Mouse (Mus musculus) mouse trophoblast stem cell (cell line): ENCODE results near the gene Fcgr3.
"Not testable (repeated sequence)": the region's sequence is repeated elsewhere in the genome, so short reads cannot be mapped to it uniquely, and the experiment has no call there.

Source experiments
- in situ Hi-C, 2 experiments: fragments of 300-500 bp; cut with MseI, MboI; formaldehyde crosslinking; loops; 2 replicates in 1 of 2; 3 replicates in 1 of 2; pipeline ENCODE4 v1.15.1; 2025

Fcgr3 gene

DNA sequence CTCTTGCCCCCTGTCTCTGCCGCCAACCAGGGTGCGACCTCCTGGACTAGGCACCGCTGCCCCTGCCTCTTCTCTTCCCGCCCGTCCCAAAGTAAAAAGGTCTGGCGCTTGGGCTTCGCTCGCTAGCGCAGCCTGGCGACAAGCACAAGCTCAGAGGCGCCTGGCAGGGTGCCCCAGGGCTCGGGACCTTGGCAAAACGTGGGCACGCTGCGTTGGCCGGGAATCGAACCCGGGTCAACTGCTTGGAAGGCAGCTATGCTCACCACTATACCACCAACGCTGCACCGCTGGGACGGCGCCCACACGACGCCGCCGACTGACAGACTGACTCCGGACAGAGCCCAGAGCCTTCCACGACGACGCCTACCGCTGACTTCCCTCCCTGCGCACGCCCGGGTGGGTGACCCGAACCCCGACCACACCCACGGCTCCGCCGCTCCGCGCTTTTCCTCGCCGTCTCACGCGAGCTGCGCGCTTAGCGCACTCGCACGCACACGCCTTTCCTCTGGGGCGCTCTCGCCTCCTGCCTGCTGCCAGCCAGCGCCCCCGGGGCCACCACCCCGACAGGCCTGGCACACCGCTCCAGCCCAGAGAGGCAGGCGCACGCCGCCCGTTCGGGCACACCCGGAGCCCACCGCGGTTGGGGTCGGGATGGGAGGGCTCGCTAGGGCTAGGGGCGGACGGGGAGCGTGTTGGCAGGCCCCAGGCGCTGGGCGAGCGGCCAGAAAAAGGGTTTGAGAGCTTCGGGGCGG is at the start of gene Fcgr3:
TSS of gene Fcgr3 (minus strand) at position 445 of the 752 bp plus-strand sequence.
- in situ Hi-C loops, result not testable (repeated sequence)

DNA sequence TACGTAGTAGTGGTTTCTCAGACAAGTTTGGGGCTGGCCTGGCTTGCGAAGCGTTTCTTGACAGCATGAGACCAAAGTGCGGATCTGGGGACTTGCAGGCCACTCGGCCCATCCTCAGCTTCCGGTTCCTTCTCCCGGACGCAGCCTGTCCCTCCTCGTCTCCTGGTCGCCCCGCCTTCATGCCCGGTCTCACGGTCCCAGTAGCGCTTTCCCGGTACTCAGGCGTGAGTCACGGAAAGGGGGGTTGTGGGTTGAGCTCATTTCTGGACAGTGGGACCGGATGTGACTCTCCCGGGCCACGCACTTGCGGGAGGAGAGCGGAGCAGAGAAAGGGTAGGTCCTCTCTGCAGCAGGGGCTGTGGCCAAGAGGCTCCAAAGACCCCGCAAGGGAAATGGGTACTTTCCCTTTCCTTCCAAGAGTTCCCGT is 49.2 kb upstream of the Fcgr3 start, which contains the start of gene Cfap126:
TSS of gene Cfap126 (plus strand) at position 46 of the 427 bp plus-strand sequence.
- in situ Hi-C loops, result loop anchor here (10.0 kb wide), 2 partner anchors 111 to 141 kb away; partner anchors contain the start of genes Adamts4 (in 1 of the 2), Apoa2 (in 1 of the 2), Ndufs2 (in 1 of the 2) and Tomm40l (in 1 of the 2)

DNA sequence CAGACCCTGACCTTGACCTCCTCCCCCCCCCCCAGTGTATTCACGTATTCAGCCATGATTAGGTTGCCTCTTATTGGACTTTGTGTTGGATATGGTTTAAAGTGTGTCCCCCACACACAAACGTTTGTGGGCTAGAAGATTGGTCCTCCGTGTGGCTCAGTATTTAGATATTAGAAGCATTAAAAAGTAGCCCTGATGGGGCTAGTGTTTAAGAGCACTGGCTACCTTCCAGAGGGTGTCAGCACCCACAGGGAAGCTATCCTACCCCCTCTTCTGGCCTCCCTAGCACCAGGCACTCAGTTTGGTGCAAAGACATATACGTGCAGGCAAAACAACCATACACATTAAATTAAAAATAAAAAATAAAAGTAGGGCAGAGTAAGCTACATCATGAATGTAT is 48.3 kb upstream of the Fcgr3 start:
- in situ Hi-C loops, result loop anchor here (10.0 kb wide), 2 partner anchors 112 to 142 kb away; partner anchors contain the start of genes Adamts4 (in 1 of the 2), Apoa2 (in 1 of the 2), Ndufs2 (in 1 of the 2) and Tomm40l (in 1 of the 2)

DNA sequence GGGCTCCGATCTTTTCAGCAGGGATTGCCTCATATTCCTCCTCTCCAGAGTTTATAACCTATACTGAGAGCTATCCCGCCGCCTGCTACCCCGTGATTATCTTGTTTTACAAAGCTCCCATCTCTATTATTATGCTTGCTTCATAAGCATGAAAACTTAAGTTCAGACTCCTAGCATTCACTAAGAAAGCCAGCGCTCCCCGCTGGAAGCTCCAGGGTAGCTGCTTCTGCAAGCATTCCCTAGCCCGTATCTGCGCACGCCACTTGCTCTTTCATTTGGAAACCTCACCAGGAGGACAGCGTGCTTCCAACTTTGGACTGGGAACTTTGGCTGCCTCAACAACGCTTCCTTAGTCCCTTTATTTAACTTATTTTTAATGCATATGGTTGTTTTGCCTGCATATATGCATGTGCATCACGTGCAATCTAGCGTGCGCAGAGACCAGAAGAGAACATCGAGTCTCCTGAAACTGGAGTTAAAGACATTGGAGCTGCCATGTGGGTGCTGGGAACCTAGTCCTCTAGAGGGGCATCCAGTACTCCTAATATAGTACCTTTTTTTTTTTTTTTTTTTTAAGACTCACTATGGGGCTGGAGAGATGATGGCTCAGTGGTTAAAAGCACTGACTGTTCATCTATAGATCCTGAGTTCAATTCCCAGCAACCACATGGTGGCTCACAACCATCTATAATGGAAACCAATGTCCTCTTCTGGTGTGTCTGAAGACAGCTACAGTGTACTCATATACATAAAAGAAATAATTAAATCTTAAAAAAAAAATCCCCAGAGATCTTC is 47.2 kb upstream of the Fcgr3 start:
- in situ Hi-C loops, result loop anchor here (10.0 kb wide), 2 partner anchors 113 to 143 kb away; partner anchors contain the start of genes Adamts4 (in 1 of the 2), Apoa2 (in 1 of the 2), Ndufs2 (in 1 of the 2) and Tomm40l (in 1 of the 2)

DNA sequence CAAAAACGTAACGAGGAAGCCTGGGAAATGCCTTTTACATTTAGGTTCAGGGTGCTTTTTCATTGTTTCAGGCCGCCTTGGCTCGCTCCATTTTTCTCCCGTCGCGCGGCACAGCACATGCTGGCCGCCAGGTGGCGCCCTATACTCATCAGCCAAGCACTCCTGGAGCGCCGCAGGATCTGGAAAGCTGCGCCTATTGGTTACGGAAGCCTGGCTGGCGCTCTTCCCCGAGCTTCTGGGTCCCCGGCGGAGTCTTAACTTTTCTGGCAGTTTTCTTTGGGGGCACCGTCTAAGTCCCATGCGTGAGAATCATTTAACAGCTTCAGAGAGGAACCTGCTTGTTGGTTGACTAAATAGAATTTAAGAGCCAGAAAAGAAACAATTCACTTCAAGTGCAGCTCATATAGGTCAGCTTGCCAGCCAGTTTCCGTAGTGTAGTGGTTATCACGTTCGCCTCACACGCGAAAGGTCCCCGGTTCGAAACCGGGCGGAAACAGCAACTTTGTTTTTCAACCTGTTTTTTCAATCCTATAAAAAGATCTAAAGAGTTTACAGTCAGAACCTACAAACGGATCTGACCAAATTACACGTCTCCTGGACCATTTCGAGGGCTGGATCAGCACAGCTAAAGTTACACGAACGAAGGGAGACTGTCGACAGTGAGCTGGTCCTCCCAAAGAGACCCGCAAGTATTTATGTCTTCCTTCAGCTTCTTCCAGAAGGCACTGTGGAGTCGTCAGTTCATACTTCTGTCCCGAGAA is 46.5 kb upstream of the Fcgr3 start:
- in situ Hi-C loops, result loop anchor here (10.0 kb wide), 2 partner anchors 114 to 144 kb away; partner anchors contain the start of genes Adamts4 (in 1 of the 2), Apoa2 (in 1 of the 2), Ndufs2 (in 1 of the 2) and Tomm40l (in 1 of the 2)

DNA sequence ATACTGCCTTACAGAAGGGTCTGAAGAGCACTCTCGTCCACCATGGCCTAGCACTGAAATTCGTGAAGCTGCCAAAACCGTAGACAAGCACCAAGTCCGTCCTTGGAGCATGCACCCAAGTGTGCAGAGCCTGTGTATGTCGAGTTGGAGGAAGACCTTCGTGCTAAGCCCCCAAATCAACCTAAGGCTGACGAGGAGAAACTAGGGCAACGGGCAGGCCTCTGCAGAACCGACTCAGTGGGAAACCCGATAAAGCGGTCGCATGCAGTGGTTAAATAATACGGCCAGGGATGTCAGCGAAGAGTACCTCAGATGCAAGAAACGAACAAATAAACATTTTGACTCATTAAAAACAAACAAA is 45.9 kb upstream of the Fcgr3 start:
- in situ Hi-C loops, result loop anchor here (10.0 kb wide), 2 partner anchors 114 to 144 kb away; partner anchors contain the start of genes Adamts4 (in 1 of the 2), Apoa2 (in 1 of the 2), Ndufs2 (in 1 of the 2) and Tomm40l (in 1 of the 2)

DNA sequence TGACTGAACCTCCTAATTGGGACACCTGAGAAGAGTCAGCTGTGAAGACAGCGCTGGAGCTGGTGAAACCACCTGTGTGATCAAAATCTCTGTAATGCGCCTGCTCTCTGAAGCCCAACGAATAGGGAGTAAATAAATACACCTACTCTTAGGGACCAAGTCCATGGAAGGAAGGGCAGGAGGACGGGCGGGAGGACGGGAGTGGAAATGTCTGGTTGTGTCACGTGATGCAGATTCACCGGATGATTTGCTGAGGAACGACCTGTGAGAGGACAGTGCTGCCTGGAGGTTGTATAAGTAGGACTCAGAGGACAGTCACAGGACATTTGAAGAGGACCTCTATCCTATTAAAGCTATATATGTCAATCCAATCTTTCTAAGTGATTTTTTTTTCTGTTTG is 44.9 kb upstream of the Fcgr3 start:
- in situ Hi-C loops, result loop anchor here (10.0 kb wide), 2 partner anchors 115 to 145 kb away; partner anchors contain the start of genes Adamts4 (in 1 of the 2), Apoa2 (in 1 of the 2), Ndufs2 (in 1 of the 2) and Tomm40l (in 1 of the 2)

DNA sequence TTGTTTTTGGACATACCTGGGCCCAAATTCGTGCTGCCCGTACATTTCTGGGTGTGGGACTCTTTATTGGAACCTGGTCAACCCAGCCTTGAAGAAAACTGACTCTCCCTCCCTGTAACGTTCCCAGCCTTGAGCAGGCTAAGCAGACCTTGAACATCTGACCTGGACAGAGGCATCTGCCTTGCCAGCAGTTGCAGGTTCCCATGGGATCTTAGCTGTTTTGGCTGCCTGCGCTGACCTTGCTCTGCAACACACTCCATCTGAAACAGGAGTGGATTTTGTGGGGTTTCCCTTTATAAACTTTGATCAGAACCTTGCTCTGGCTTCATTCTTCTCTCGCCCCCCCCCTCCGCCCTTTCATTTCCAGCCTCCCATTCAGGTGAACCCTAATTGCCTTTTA is 40.5 kb upstream of the Fcgr3 start:
- in situ Hi-C loops, result no loop called here

DNA sequence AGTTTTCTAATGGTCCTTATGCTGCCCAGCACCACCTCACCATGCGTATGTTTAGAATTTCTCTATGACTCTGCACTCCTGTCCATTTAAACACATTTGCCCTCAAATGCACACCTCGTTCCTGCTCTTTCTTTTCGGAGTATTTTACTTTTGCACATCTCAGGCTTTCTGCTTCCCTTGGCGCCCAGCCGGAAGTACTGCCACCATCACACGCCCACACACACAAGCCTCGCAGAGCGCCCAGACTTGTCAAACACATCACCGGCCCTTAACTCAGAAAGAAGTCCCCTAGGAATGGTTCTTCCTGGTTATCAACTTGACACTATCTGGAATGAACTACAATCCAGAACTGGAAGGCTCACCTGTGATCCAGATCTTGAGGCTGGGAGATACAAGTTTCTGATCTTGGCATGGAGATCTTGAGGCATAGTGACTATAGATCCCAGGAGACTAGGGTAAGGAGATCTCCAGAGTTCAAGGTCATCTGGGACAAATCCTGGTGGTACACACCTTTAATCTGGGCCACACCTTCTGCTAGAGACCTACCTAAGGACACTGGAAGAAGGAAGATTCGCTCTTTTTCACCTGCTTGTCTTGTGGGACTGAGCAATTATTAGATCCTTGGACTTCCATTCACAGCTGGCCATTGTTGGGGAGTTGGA is 38.6 kb upstream of the Fcgr3 start:
- in situ Hi-C loops, result loop anchor here in 1 of 2 experiments (5.0 kb wide), 1 partner anchor 66 kb away; no protein-coding TSS in a partner anchor

DNA sequence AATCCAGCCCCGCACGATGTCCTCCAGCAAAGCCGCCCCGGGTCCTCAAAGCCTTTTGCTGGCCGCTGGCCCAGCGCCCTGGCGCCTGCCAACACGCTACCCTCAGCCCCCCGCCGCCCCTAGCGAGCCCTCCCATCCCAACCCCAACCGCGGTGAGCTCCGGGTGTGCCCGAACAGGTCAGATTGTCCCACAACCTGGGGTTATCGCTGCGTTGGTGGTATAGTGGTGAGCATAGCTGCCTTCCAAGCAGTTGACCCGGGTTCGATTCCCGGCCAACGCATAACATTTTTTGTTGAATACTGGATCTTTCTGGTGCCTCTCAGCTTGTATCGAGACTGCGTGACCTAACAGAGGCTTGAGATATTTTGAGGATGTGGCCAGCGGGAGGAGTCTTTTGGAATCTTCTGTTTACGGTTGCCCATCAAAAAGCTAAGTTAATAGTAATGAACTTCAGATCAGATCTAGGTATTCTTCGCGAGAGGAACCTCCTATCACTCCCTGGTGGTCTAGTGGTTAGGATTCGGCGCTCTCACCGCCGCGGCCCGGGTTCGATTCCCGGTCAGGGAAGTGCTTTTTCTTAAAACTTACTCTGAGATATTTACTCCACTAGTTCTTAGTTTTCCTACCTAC is 37.9 kb upstream of the Fcgr3 start:
- in situ Hi-C loops, result loop anchor here in 1 of 2 experiments (5.0 kb wide), 1 partner anchor 65 kb away; no protein-coding TSS in a partner anchor

DNA sequence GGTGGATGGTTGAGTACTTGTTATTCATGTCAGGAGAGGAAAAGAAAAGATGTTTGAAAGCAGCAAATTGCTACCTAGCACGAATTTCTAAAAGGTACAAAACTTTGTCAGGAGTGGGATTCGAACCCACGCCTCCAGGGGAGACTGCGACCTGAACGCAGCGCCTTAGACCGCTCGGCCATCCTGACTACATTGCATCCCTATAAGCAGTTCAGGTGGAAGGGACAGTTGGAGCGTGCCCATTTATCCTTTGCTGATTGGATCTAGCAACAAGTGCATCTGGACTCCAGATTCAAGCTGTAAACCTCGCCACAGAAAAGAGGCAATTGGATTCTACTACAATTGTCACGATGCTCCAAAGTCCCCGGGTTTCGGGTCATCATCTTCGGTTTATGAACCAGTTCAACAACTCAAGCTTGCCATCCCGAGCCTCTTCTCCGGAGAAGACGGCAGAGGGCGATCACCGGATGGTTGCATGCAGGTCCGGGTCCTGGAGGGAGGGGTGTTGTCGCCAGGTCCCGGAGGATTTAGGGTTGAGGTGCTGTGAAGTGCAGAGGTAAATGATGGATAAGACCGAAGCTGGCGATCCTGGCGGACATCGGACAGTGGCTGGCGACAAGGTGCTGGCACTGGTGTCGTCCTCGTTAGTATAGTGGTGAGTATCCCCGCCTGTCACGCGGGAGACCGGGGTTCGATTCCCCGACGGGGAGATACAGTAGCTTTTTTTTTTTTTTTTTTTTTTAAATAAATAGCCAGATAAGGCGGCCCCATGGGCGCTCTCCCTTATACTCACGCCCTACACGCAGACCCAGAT is 37.2 kb upstream of the Fcgr3 start:
- in situ Hi-C loops, result loop anchor here in 1 of 2 experiments (5.0 kb wide), 1 partner anchor 65 kb away; no protein-coding TSS in a partner anchor

DNA sequence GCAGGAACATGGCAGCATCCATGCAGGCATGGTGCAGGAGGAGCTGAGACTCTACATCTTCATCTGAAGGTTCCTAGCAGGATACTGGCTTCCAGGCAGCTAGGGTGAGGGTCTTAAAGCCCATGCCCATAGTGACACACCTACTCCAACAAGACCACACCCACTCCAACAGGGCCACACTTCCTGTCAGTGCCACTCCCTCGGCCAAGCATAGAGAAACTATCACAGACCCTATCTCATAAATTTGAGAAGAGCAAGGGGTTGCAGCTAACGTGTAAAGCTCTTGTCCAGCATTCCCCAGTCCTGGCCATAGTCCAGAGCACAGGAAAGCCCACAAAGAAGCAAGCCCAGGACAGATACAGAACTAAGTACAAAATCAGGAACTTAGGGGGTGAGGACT is 36.3 kb upstream of the Fcgr3 start:
- in situ Hi-C loops, result loop anchor here in 1 of 2 experiments (5.0 kb wide), 1 partner anchor 64 kb away; no protein-coding TSS in a partner anchor

DNA sequence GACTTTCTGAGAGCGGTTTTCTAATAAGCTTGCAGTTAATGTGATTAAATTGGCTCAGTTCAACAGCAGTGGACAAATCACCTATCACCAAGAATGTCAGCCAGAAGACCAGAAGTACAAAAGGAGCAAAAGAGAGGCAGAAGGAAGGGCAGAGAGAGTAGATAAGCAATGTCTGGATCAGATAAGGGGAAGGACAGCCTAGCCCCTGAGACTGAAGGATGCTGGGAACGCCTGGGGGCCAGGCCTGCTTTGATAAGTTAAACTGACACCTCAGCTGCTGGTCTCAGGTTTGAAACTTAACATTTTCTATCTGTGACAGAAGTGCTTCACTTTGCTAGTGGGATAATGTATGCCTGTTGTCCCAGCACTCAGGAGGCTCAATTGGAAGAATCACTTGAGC is 32.9 kb upstream of the Fcgr3 start:
- in situ Hi-C loops, result no loop called here

DNA sequence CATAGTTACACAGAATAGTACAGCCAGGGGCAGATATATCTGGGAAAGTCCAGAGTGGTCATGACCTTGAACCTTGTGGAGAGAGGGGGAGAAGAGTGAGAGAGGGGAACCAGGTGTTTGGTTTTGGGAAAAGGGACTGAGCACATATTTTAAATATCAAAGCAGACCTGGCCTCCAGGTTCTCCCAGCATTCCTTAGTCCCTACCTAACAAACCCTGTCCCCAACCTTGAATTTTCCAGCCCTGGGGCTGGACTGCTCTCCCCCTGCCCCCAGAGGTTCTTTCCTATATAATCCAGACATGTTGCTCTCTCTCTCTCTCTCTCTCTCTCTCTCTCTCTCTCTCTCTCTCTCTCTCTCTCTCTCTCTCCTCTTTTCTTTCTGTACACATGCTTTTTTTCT is 32.4 kb upstream of the Fcgr3 start:
- in situ Hi-C loops, result no loop called here

DNA sequence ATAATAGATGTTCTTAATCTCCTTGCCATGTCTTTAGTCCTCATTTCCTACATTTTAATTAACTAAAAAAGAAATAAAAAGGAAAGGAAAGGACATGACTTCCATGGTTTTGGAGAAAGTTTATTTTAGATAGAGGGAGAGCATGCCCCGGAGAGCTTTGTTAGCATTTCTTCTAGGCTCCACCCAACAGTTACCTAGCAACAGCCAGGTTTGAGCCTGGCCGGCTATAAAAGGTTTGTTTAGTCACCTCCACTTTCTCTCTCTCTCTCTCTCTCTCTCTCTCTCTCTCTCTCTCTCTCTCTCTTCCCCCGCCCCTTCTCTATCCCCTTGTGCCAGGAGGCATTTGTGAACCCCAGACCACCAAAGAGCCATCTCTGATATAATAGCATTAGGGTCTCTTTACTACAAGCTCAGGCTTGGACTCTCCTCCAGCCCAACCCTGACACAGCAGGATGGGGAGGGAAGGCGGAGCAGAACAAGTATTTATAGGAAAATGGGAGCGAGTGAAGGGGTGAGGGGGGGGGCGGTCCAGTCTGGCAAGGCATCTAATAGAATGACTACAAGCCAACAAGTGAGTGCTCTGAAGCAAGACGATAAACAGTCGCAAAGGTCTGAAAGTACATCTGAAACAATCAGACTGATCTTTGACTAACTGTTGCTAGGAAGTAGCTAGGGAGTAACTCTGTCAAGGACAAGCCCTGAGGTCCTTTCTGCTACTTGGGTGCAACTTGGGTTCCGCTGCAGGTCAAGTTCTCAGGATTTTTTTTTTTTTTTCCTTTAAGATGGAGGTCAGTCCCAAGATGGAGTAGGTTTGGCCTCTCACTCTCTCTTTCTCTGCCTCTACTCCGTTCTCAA is 31.6 kb upstream of the Fcgr3 start:
- in situ Hi-C loops, result no loop called here

DNA sequence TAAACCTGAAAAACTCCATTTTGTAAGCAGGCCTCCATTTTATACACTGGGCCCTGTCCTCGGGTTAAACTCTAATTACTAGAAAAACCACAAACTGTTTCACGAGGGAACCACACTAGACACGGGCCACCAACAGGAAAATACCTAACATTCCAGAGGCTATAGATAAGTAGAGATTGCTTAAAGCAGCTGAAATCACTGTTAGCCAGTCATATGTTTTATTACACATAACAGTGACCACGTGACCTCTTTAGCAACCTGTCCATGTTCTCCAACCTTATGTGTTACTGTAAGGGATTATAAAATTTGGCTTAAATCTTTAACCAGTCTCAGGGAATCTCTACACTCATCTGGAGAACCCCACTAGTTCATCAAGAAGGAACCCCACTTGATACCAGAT is 29.7 kb upstream of the Fcgr3 start:
- in situ Hi-C loops, result no loop called here

DNA sequence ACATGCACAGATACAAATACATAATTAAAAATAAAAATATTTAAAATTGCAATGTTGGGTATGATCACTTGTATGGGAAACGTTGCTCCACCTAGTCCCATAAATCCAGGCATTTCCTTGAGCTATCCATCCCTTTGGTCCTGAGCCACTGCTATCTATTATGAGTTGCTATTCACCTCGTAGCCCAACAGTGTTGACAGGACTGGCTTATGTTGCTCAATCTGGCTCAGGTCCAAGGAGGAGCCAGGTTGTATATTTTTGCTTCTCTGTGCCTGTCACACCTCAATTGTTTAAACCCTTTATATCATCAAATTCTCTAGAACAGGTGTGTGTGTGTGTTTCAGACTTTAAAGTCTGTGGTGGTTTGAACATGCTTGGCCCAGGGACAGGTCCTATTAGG is 26.0 kb upstream of the Fcgr3 start:
- in situ Hi-C loops, result no loop called here

DNA sequence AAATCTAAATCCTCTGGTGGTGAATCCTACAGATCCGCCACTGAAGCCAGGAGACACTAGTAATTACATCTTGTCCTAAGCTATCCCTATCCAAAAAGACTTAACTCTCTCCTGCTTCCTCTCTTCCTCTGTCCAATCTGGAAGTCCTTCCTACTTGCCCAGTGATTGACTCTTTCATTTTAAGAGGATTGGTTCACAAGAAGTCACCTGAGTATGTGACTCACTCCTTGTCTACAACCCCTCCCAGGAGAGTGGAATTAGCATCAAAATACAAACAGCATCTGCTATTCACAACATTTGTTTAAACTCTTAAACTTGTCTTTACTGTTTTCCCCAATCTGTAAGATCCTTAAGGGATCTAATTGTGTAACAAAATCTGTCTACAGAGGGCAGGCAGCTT is 25.2 kb upstream of the Fcgr3 start:
- in situ Hi-C loops, result no loop called here
